Mouse (Mus musculus) liver, postnatal 0 days (tissue): ENCODE data around the gene Muc2.

Experiments
- CTCF ChIP-seq: sonication (generic); IDR thresholded peaks from 2 replicates; pipeline ENCODE4 v1.5.1; 2016; ENCODE audit warnings: antibody characterized with exemption, low read depth
- EP300 ChIP-seq: IDR thresholded peaks from 2 replicates; pipeline ENCODE4 v1.6.1; 2016; ENCODE audit warnings: antibody characterized with exemption, low read depth, mild to moderate bottlenecking

DNA sequence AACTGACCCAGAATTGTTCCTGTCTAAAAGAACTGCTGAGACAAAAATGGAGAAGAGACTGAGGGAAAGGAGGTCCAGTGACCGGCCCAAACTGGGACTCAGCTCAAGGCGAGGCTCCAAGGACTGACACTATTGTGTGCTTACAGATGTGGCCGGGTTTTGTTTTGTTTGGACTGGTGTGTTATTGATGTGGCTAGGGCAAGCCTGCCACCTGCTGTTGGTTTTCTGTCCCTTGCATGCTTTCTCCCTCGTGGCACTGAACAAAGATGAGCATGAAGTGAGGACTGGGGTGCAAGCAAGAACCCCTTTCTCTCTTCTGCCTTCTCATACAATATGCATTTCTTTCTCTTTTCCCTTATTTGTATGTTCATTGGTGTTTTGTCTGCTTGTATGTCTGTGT is 23.9 kb upstream of the Muc2 start:
- TF ChIP-seq CTCF (peak; percentile 86), EP300 (no peak)
